Mouse (Mus musculus) small intestine, adult 2 months (tissue): ENCODE results near the gene Arsg.

Experiments used
- CTCF ChIP-seq: fragments of 200-500 bp; IDR thresholded peaks from 2 replicates; pipeline ENCODE4 v1.5.1; 2012; ENCODE audit warnings: low read depth, mild to moderate bottlenecking, control low read depth, inconsistent platforms, low read length, moderate library complexity, mixed read lengths; ENCODE audit not compliant: insufficient replicate concordance, insufficient read length; ENCODE audit errors: extremely low read depth
- POLR2A ChIP-seq: fragments of 200-500 bp; IDR thresholded peaks from 2 replicates; pipeline ENCODE4 v1.6.1; 2012; ENCODE audit warnings: low read depth, mild to moderate bottlenecking, control low read depth, inconsistent platforms, low read length, moderate library complexity

DNA sequence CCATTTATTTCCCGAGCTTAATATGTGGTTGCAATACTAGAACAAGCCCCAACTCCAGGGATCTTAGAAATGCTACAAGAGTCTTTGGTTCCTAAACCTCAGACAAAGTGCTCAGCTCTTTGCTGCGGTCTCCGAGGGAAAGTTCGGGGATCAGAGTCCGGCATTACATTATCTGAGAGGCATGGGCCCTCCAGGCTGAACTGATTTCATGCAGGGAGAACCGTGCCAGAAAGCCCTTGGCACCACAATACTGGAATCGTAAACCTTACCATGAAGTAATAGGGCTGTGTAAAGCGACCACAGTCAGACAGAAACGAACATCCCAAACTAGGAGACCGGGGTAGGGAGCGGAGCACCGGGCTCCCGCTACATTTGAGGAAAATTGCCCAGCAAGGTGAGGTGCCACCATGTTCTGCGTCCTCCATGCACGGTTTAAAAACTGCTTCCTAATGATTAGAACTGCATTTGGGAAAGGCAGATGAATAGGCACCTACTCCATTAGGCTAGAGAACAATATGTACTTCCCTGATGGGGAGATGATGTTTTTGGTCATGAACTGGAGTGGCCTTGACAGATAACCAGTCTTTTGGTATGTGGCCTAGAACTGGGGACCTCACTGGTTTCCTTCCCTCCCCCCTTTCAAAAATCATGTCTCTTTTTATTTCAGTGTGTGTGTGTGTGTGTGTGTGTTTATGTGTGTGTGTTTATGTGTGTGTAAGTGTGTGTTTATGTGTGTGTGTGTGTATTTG is 91.5 kb downstream of the Arsg start:
- no peak for TF ChIP-seq POLR2A
- no peak for TF ChIP-seq CTCF
